Mouse (Mus musculus) midbrain, postnatal 0 days (tissue): Measurements from ENCODE around the gene Tnks1bp1. TPM values are rescaled to one million over a fixed set of nuclear protein-coding genes. Genes with fewer than 3 reads are reported as not detected.

Source experiments
- ATAC-seq: fragments of 200-750 bp; cut with Nextera tagmentation; 2 replicates; pipeline ENCODE4 v1.8.0; 2017; ENCODE audit warnings: moderate number of reproducible peaks, mild to moderate bottlenecking, moderate TSS enrichment, moderate library complexity; ENCODE audit not compliant: low FRiP score
- DNase-seq: peaks from one replicate; pipeline ENCODE4 v3.0.0-alpha.2; 2015; ENCODE audit warnings: low spot score
- H3K27ac ChIP-seq: fragments of 300-500 bp; sonication (generic); 2 replicates; pipeline ENCODE4 v1.5.1; 2014; ENCODE audit warnings: low read depth, mild to moderate bottlenecking, low read length, mixed read lengths
- H3K27me3 ChIP-seq: fragments of 300-500 bp; sonication (generic); 2 replicates; pipeline ENCODE4 v1.6.1; 2014; ENCODE audit warnings: low read length, control low read depth, mixed read lengths; ENCODE audit not compliant: insufficient read depth
- H3K36me3 ChIP-seq: fragments of 300-500 bp; sonication (generic); 2 replicates; pipeline ENCODE4 v1.6.1; 2014; ENCODE audit warnings: low read length, control low read depth, mixed read lengths; ENCODE audit not compliant: insufficient read depth
- H3K4me1 ChIP-seq: fragments of 300-500 bp; sonication (generic); 2 replicates; pipeline ENCODE4 v1.6.1; 2014; ENCODE audit warnings: mild to moderate bottlenecking, control low read depth, antibody characterized with exemption, low read length, mixed read lengths; ENCODE audit not compliant: insufficient read depth
- H3K4me2 ChIP-seq: fragments of 300-500 bp; sonication (generic); 2 replicates; pipeline ENCODE4 v1.6.1; 2014; ENCODE audit warnings: low read depth, mild to moderate bottlenecking, low read length, mixed read lengths; ENCODE audit not compliant: poor library complexity, severe bottlenecking
- H3K4me3 ChIP-seq: fragments of 300-500 bp; sonication (generic); 2 replicates; pipeline ENCODE4 v1.5.1; 2014; ENCODE audit warnings: low read depth, mild to moderate bottlenecking, low read length, moderate library complexity
- H3K9ac ChIP-seq: fragments of 300-500 bp; sonication (generic); replicated peaks from 2 replicates; pipeline ENCODE4 v1.6.1; 2014; ENCODE audit warnings: mild to moderate bottlenecking, low read length, moderate library complexity, mixed read lengths; ENCODE audit not compliant: poor library complexity, severe bottlenecking
- H3K9me3 ChIP-seq: fragments of 300-500 bp; sonication (generic); 2 replicates; pipeline ENCODE4 v1.6.1; 2016; ENCODE audit warnings: low read length, control low read depth
- CTCF ChIP-seq: IDR thresholded peaks from 2 replicates; pipeline ENCODE4 v1.5.1; 2016; ENCODE audit warnings: antibody characterized with exemption, mild to moderate bottlenecking
- WGBS: fragments of 180-500 bp; shearing (Covaris S2); extraction: QIAGEN DNeasy Blood & Tissue Kit; methylation state at CpG from one replicate; pipeline ENCODE4 v1.1.7; 2014; 5-methylcytosine and 5-hydroxymethylcytosine counted together
- polyA plus RNA-seq: library from polyadenylated mRNA; unstranded; fragments of >200 nt; fragmentation: Nextera tagmentation; extraction: Ambion mirVana; gene quantifications from 2 replicates; pipeline ENCODE4 v1.2.1, GENCODE M21; 2015
- total RNA-seq: library from RNA; depleted of rRNA; stranded (reverse); fragments of >200 nt; gene quantifications from 2 replicates; pipeline ENCODE4 v1.2.3, GENCODE M21; 2014

Gene Tnks1bp1
- total and polyA plus RNA-seq, 2 experiments from 2014 or later = 18.0 to 102 TPM

DNA sequence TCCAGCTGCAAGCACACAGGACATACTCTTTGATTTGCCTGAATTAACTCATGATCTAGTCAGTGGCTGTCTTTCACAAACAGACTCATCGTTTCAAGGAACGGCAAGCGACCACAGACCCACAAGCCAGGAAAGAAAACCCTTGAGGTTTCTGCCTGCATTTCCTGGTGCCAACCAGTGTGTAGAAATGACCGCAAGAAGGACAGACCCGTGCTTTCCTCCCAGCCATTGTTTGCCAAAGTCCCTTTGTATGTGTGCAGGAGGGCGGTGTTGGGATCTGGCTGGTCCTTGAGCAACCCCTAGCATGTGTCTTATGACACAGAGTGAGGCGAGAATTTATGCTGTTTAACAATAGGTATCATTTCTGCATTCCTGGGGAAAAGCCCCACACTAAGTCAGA lies 13.7 kb upstream of the Tnks1bp1 start:
- Histone ChIP-seq H3K4me1 (peaks cover 4% of the 10 kb centered on the region; the same call in 1 of the 2 replicates), H3K9me3 (no peaks in the 10 kb centered on the region), H3K4me3 (no peak overlapping the region), H3K27me3 (no peaks in the 10 kb centered on the region), H3K4me2 (no peak overlapping the region), H3K27ac (no peak overlapping the region), H3K9ac (no peak overlapping the region), H3K36me3 (no peaks in the 10 kb centered on the region)
- 88% methylated on average over 7 of the region's 7 CpGs for WGBS
- ATAC-seq (no peak), DNase-seq (no peak)
- no peak for TF ChIP-seq CTCF

GRCm38 (mm10) chr2:85036507-85037046 lies 11.2 kb upstream of the Tnks1bp1 start:
- TF ChIP-seq CTCF = no peak
- DNase-seq (no peak), ATAC-seq (peak; percentile 39)
- Histone ChIP-seq H3K4me2 (peak overlapping the region; percentile 57), H3K27ac (peak overlapping the region; percentile 72; the same call in 1 of the 2 replicates), H3K9ac (peak overlapping the region; percentile 77), H3K4me1 (peaks cover 4% of the 10 kb centered on the region; the same call in 1 of the 2 replicates), H3K9me3 (no peaks in the 10 kb centered on the region), H3K4me3 (peak overlapping the region; percentile 49), H3K36me3 (peaks cover 19% of the 10 kb centered on the region), H3K27me3 (no peaks in the 10 kb centered on the region)
- 9% methylated on average over 11 of the region's 11 CpGs for WGBS

DNA sequence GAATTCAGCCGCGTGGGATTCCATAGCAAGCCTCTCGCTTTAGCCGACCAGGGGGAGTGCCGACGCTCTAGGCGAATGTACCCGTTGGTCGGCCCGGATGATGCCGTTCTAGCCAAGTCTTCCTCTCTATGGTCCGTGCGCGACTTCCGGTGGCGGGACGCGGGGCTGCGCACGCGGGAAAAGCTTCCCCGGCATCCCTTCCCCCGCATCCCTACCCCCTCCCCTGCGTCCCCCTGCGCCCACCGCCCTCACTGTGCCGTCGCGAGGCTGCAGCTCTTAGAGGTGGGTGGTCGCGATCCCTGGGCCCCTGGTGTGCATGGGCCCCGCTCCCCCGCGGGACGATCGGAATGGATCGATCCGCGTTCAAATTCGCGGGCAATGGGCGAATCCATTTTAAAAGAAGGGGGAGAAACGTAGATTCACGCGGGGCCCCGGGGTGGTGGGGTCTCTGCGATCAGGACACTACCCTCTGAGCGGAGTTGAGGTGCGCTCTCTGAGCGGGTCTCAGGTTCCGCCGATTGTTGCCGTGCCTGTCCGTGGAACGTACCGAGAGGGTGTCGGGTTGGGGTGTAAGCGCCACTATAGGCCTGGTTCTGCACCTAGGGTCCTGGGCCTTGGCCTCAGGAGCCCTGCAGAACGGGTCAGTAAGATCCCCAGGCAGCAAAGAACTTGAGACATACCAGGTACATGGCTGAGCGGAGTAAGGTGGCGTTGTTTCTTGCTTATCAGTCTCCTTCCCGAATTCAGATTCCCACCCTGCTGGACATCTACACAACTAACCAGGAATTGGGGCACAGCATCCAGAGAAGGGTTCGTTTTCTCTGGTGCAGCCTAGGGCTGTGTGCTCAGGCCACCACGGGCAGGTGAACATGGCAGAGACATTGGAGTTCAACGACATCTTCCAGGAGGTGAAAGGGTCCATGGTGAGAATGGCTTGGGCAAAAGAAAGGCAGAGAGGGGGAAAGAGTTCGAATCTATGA lies 10.5 kb upstream of the Tnks1bp1 start, which contains the start of the genes Ssrp1 and P2rx3:
TSS of gene Ssrp1 (plus strand) at position 188 of the 980 bp plus-strand sequence.
TSS of gene P2rx3 (minus strand) at position 416 of the 980 bp plus-strand sequence.
- Histone ChIP-seq H3K9me3 (no peaks in the 10 kb centered on the region), H3K4me1 (peaks cover 4% of the 10 kb centered on the region; the same call in 1 of the 2 replicates), H3K4me3 (peak within 1 kb of the TSS; percentile 49), H3K9ac (peak within 1 kb of the TSS; percentile 77), H3K36me3 (peaks cover 25% of the 10 kb centered on the region), H3K4me2 (peak within 1 kb of the TSS; percentile 70), H3K27ac (peak within 1 kb of the TSS; percentile 72), H3K27me3 (no peaks in the 10 kb centered on the region)
- peak; percentile 97 for DNase-seq
- peak; percentile 96 for ATAC-seq
- TF ChIP-seq CTCF = peak; percentile 41
- WGBS = 1% methylated on average over 65 of the region's 66 CpGs

- Histone ChIP-seq H3K27ac (no peak overlapping the region), H3K36me3 (peaks cover 33% of the 10 kb centered on the region), H3K4me1 (peaks cover 4% of the 10 kb centered on the region; the same call in 1 of the 2 replicates), H3K4me3 (peak overlapping the region; percentile 49), H3K9me3 (no peaks in the 10 kb centered on the region), H3K9ac (no peak overlapping the region), H3K4me2 (peak overlapping the region; percentile 70), H3K27me3 (no peaks in the 10 kb centered on the region)
- ATAC-seq (no peak), DNase-seq (no peak)
- WGBS = 73% methylated on average over 13 of the region's 13 CpGs
- TF ChIP-seq CTCF = no peak
Measured at GRCm38 (mm10) chr2:85038336-85038735, 9.5 kb upstream of the Tnks1bp1 start.

GRCm38 (mm10) chr2:85043623-85044022 lies 4.2 kb upstream of the Tnks1bp1 start:
- Histone ChIP-seq H3K27me3 (no peaks in the 10 kb centered on the region), H3K36me3 (peaks cover 66% of the 10 kb centered on the region), H3K4me2 (no peak overlapping the region), H3K4me3 (no peak overlapping the region), H3K9me3 (no peaks in the 10 kb centered on the region), H3K4me1 (no peaks in the 10 kb centered on the region), H3K27ac (no peak overlapping the region), H3K9ac (no peak overlapping the region)
- WGBS = 96% methylated on average over 7 of the region's 7 CpGs
- DNase-seq = no peak
- ATAC-seq = no peak
- TF ChIP-seq CTCF = no peak
